Mouse (Mus musculus): ENCODE results near the gene Cds1. TPM values are rescaled to one million over a fixed set of nuclear protein-coding genes. Genes with fewer than 3 reads are reported as not detected.
"Not testable (repeated sequence)": the region's sequence is repeated elsewhere in the genome, so short reads cannot be mapped to it uniquely, and the experiment has no call there.

Cds1 gene
- total RNA-seq, 2 experiments from 2014 or later: 2.2 to 3.8 TPM

- DNase-seq: no peak
These were observed 65.2 kb downstream of the Cds1 start for GRCm38 (mm10) chr5:101830180-101830579.

GRCm38 (mm10) chr5:101832042-101832441 lies 67.1 kb downstream of the Cds1 start:
- DNase-seq: no peak

GRCm38 (mm10) chr5:101832991-101833390 lies 68.1 kb downstream of the Cds1 start:
- DNase-seq: no peak

GRCm38 (mm10) chr5:101833875-101834274 lies 68.9 kb downstream of the Cds1 start:
- DNase-seq: no peak

- no peak for DNase-seq
These were observed 71.3 kb downstream of the Cds1 start for GRCm38 (mm10) chr5:101836221-101836620.

- not testable (repeated sequence) for DNase-seq
These were observed 72.7 kb downstream of the Cds1 start for GRCm38 (mm10) chr5:101837605-101838004.

- DNase-seq: no peak
These were observed 75.5 kb downstream of the Cds1 start for GRCm38 (mm10) chr5:101840476-101840875.

GRCm38 (mm10) chr5:101845011-101845410 lies 80.1 kb downstream of the Cds1 start:
- DNase-seq: no peak

GRCm38 (mm10) chr5:101845930-101846329 lies 81.0 kb downstream of the Cds1 start:
- DNase-seq: no peak

- DNase-seq: no peak
These were observed 82.4 kb downstream of the Cds1 start for GRCm38 (mm10) chr5:101847323-101847722.

- DNase-seq: no peak
These were observed 82.8 kb downstream of the Cds1 start for GRCm38 (mm10) chr5:101847762-101848161.

GRCm38 (mm10) chr5:101851133-101851532 lies 86.2 kb downstream of the Cds1 start:
- DNase-seq: no peak

GRCm38 (mm10) chr5:101852116-101852680 lies 87.3 kb downstream of the Cds1 start:
- no peak for DNase-seq

- no peak for DNase-seq
These were observed 89.2 kb downstream of the Cds1 start for GRCm38 (mm10) chr5:101854100-101854499.

GRCm38 (mm10) chr5:101854667-101855066 lies 89.7 kb downstream of the Cds1 start:
- DNase-seq: no peak

- no peak for DNase-seq
These were observed 90.5 kb downstream of the Cds1 start for GRCm38 (mm10) chr5:101855475-101855874.

GRCm38 (mm10) chr5:101858891-101859436 lies 94.0 kb downstream of the Cds1 start:
- no peak for DNase-seq

- DNase-seq: no peak
These were observed 97.0 kb downstream of the Cds1 start for GRCm38 (mm10) chr5:101861786-101862571.

- no peak for DNase-seq
These were observed 97.7 kb downstream of the Cds1 start for GRCm38 (mm10) chr5:101862651-101863050.

- DNase-seq: no peak
These were observed 99.0 kb downstream of the Cds1 start for GRCm38 (mm10) chr5:101863946-101864345.

GRCm38 (mm10) chr5:101866722-101867121 lies 101.8 kb downstream of the Cds1 start:
- no peak for DNase-seq

All from heart, postnatal 4 days (tissue).